Mouse (Mus musculus): ENCODE data around the gene Olfr412. TPM values are rescaled to one million over a fixed set of nuclear protein-coding genes. Genes with fewer than 3 reads are reported as not detected.

Gene Olfr412
- not detected for total RNA-seq (2021)
- long read RNA-seq, experiment 1, result 0 reads
- long read RNA-seq, experiment 2, result 0 reads

DNA sequence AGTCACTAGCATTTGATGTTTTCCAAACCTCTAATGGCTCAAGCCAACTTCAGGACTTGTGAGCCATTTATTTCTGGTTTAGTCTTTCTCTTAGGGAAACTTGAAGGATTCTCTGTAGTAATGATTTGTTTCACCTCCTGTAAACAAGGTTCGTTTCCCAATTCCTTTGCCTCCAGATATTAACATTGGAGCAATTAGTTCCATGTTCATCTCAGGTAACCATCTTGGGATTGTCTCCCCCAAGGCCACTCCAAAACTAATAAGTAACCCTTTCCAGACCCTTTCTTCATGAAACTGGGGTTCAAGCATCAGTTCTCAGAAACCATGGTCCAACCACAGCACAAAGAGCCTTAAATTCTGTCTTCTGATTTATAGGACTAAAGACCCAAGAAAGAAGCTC, at the start of gene Olfr412:
TSS of gene Olfr412 (plus strand) at position 301 of the 400 bp plus-strand sequence.
- no peak for DNase-seq (ENCODE audit: low spot score in 2 of 2)

DNA sequence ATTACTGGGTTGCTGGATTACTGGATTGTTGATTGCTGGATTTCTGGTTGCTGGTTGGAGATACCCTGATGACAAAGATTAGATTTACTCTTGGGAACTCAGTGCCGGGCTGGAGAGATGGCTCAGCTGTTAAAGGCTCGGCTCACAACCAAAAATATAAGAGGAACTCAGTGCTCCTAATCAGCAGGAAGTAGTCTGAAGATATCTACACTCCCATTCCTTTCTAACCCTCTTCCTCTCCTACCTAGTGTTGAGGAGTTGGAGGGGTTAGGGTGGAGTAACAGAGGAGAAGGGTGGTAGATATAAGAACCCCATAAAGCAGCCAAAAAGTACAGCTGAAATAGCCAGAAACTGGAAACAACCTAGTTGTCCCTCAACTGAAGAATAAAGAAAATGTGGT, 35.8 kb upstream of the Olfr412 start:
- no peak for DNase-seq (ENCODE audit: low spot score in 2 of 2)

DNA sequence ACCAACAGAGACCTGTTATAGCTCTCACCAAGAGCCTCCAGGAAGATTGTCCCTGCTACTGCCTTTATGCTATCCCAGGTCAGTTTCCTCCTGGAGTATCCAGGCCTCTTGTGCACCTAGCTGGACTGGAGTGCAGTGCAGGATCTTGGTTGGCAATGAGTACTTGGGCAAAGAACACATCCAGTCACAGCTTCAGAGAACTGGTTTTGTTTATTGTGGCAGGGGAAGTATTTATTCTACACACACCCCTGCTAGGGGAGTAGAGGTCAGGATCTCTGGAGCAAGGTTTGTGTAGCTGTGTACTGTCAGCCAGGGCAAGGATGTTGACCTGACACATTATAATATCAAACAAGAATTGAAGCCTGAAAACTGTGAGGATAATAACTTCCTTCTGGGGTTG, 33.1 kb upstream of the Olfr412 start:
- DNase-seq (ENCODE audit: low spot score in 2 of 2), result no peak

DNA sequence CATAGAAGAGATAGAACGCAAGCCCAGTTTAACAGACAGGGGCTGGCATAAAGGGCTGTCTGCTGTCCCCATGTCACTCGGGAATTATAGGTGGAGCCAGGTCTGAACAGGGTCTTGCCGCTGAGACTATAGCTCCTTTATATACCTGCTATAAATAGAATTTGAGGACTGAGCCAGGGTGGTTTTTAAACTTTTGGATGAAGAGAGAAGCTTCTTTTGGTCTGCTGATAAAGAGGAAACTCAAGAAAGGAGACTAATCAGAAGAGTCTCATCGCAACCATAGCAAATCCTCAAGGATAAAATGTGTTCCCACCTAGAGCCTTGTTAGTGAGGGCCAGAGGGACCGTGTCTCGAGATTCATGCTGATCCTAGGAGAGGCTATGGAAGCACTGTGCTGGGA, 23.9 kb upstream of the Olfr412 start, which contains the start of gene Olfr410:
TSS of gene Olfr410 (minus strand) at position 101 of the 400 bp plus-strand sequence.
- DNase-seq (ENCODE audit: low spot score in 2 of 2), result no peak

DNA sequence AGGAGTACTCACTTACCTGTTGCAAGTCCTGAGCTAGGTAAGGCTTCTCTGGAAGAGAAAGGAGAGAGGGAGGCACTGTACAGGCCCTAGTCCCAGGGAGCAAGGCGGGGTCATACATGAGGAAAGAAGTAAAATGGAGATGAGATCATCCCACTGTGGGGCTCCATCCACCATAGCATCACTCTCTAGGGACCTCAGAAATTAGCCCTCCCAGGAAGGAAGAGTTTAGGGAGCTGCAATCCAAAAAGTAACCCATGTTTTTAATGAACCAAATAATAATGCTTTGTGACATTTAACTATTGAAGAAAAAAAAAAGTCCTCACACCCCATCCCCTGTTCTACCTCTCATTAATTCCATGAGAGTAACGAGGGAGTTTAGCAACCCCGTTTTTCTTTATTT, 9.3 kb upstream of the Olfr412 start, which contains the start of gene Olfr411:
TSS of gene Olfr411 (minus strand) at position 101 of the 400 bp plus-strand sequence.
- no peak for DNase-seq (ENCODE audit: low spot score in 2 of 2)

DNA sequence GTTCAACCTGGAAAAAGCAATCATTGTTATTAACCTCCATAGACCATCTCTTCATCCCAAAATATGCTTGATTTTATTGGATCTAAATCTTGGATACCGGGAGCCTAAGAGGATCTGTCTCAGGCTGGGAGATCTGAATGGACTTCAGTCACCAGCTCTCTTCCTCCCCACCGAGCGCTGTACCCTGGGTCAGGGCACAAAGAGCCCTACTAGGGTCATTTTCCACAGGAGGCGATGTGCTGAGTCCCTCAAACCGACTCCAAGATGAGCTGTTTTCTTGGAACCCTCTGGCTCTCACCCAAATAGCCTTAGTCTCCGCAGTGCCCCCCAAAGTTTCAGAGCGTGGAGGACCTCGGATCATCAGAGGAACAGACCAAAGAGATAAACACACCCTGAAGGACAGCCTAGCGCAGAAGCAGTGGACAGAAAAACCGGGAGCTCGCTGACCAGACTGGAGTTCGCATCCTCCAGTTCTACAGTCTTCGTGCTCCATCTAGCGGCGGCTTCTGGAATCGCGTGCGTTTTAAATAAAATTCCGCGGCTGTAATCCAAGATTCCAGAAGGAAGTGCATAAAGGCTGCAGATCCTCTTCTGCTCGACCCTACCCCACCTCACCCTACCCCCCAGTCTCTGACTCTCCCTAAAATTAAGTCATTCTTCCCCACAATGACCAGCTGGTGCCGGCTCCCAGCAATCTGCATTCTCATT, 9.7 kb downstream of the Olfr412 start:
- DNase-seq (ENCODE audit: low spot score in 2 of 2), result peak; percentile 73 to 80

DNA sequence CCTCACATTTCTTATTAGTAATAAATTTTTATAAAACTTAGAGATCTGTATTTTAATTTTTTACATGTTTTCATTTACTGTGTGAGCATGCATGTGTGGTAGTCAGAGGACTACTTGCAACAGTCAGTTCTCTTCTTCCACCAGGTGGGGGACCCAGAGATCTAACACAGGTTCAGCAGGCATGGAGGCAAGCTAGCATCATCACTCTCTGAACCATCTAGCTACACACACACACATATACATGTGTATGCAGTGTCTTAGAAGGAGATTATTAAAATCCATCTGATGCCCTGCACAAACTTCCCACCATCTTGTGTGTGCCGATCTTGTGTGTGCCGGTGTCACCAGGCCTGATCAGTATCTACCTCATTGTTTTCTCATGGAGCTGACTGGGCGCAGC, 15.0 kb downstream of the Olfr412 start:
- DNase-seq (ENCODE audit: low spot score in 2 of 2), result peak; percentile 73 to 86

DNA sequence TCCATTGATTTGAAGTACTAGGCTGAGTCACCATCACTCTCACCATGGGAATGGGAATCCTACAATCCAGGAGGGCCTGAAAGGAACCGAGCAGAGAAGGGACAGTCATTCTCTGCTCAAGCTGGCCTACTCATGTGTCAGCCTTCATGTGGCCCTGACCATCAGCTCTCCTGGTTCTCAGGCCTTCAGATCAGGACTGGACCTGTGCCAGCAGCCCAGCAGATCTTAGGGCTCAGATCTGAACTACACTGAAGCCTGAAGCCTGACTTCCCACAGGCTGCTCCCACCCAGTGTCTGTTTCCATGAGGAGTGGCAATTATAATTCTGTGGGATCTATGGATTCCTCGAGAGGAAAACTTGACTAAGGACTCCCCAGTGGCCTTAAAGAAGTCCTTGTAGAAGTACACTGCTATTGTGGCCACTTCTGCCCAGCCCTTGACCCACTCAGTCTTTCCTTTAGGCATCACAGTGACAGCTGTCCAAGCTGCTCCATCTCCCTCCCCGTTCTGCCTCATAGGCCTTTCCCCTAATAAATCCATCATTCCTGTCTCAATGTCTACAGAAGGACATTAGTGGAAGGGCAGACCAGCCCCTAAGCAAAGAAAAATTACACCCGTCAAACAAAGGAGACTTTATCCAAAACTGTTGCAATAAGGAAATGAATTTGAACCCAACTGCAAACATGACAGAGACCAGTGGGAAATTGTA, 17.5 kb downstream of the Olfr412 start:
- no peak for DNase-seq (ENCODE audit: low spot score in 2 of 2)

DNA sequence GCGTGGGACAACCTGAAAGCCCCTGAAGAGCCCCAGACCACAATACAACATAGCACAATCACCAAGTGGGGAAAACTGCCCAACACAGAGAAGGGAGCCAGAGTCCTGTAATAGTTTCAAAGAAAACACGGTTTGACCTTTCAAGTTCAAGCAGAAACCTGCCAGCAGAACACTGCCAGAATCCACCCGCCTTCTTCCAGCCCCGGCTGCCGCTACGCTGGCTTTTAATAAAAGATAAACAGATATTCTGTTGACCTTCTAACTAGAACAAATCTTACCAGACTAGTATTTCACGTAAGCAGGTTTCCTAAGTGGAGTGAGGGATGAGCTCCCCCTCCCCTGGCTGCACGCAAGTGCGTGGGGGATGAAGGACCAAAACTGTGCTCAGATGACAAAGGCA, 23.8 kb downstream of the Olfr412 start:
- peak in 1 of 2 experiments; percentile 49 for DNase-seq (ENCODE audit: low spot score in 2 of 2)

DNA sequence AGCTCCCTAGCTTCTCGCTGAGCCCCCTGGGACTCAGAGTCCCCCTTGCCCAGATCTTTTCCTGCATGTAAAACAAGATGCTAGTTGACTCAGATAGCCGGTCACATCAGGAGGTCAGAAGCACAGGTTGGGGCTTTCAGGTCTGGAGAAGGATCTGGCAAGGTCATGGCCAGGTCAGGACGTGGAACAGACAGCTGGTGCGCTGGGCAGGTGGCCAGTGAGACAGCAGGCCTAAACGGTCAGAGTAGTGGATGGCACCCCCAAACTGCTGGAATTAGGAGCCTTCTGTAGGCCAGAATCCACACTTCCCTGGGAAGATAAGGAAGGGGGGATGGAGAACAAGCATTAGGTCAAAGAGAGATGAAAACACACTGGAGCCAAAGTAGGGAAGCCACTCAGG, 25.3 kb downstream of the Olfr412 start:
- DNase-seq (ENCODE audit: low spot score in 2 of 2), result no peak

DNA sequence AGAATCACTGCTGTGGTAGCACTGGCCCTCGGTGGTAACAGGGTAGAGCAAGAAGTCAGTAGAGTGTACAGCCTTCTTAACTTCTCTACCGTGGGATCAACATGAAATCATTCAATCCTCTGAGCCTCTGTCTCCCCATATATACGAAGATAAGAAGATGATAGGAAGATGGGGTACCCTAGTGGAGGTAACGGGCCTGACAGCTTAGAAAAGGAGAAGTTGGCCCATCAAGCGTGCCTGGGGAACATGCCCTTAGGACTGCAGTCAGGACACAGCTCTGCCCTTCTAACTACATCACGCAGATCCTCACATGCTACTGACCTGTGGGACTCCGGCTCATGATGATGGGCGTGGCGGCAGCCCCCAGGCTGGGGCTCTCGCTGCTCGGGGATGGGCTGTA, 30.0 kb downstream of the Olfr412 start:
- no peak for DNase-seq (ENCODE audit: low spot score in 2 of 2)

DNA sequence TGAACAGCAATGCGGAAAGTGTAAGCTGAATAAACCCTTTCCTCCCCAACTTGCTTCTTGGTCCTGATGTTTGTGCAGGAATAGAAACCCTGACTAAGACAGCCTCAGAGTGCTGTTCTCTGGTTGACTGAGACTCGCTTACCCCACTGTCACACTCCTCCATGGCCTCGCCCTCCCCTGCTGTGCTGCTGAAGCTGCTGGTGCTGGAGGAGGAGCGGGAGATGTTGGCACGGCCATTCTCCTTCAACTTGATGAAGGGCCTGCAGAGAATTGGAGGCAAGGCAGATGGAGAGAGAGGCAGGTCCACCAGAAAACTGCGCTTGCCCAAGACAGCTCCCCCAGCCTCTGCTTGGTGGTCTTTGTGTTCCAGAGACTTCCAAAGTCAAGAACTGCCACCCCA, 31.0 kb downstream of the Olfr412 start:
- DNase-seq (ENCODE audit: low spot score in 2 of 2), result no peak

DNA sequence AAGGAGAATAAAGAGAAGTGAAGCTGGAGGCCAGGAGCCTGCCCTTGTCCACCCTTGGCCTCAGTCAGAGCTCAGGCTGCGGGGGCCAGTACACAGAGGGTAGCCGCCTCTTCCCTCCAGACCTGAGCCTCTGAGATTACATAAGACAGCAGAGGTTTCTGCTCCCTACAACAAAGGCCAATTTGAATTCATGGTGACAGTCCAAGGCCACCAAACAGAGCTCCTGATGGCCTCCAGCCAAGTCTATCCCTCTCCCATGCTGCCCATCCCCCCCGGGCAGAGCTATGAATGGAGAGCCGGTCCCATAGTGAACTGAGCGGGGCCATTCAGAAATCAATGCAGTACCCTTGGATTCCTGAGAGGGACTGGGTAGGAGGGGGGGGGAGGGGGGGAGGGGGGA, 31.6 kb downstream of the Olfr412 start:
- no peak for DNase-seq (ENCODE audit: low spot score in 2 of 2)

DNA sequence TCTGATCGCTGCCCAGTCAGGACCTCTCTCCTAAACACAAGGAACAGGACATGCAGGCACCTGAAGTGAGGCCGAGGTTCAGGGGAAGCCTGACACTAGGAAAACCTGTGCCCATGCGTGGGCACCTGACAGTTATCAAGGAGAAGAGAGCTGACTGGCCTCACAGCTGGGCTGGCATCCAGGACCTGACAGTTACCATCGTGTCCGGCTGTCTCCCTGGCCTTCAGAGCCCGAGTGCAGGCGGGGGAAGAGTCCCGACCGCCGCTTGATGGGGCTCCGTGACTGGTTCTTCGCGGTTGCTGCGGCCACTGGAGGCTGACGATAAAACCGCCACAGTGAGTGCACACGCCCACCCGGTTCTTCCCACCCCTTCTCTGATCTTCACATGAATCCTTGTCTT, 33.7 kb downstream of the Olfr412 start:
- no peak for DNase-seq (ENCODE audit: low spot score in 2 of 2)

DNA sequence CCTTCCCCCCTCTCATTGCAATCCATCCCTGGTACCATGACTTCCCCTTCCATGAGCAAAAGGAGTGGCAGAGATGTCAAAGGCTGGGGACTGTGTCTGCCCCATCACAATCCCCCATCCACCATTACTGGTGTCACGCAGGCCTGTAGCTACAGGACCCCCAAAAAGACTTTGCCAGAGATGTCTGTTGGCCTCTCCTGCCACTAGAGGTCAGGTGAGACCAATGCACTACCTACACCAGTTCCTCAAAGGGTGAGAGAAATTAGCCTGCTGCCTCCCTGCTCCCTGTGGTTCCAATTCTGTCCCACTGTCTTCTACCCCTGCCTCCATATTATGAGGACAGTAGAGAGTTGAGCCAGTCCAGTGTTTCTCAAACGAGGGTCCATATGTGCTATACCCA, 40.3 kb downstream of the Olfr412 start:
- DNase-seq (ENCODE audit: low spot score in 2 of 2), result no peak

DNA sequence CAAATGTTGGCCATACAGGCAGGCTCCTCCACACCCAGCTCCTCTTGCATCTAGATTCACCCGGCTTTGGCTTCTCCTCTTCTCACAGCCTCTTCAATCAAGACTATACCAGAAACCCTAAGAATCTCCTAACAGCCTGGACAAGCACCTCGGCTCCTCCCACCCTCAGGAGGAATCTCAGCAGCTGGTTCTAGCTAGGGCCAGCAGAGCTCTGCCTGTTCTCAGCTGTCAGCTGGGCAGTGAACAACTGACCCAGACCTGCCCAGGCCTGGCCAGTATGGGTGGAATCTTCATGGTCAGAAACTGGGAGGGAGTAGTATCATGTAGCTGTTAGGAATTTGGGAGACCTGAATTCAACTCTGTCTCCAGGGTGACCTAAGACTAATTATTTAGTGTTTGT, 42.3 kb downstream of the Olfr412 start:
- no peak for DNase-seq (ENCODE audit: low spot score in 2 of 2)

DNA sequence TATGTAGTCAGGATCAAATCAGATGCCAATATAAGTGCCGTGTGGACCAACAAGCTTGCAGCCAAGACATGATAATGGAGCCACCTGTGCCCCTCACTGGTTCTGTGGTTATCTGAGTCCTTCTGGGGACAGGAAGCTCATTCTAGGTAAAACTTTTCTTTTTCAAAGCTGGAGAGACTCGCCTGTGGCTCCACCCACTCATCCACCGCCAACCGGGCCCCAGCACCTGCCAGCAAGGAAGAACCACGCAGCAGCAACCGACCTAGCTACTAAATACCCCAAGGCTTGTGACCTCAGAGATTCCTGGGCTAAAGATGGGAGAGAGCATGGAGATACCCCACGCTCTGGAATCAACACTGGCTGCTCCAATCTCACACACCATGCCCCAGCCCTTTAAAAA, 43.3 kb downstream of the Olfr412 start:
- DNase-seq (ENCODE audit: low spot score in 2 of 2), result no peak

DNA sequence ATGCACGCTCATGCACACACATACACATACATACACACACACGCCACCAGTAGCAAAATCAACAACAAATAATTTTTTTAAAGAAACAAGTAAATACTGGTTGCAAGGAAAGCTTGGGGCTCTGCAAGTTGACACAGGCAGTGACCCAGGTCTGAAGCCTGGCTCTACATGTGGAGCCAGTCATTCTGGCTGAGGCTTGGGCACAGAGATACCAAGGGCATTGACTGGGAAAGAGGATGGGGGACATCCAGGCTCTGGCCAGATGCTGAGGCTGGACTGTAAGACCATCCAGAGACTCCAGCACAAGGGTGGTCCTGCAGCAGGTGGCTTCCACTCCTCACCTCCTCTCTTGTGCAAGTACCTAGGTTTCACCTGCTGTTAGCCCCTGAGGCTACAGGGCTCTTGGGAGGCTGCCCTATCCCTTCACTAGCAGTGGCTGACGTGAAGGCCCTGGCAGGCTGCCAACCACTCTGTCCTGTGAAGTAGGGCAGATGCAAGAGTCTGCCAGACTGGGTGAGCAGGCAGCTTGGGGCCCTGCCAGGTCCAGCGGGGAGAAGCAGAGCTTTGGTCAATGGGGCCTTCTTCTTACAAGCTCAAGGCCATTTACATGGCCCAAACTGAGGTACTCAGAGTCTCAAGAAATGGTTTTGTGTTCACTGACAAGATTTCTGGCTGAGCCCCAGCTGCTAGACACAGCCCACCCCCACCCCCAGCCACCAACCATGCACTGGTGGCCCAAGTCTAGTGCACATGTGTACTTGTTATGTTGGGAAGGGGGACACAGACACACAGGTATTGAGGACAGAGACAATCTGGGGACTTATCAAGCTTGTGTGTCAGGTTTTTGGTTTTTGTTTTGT, 46.9 kb downstream of the Olfr412 start:
- peak; percentile 88 to 94 for DNase-seq (ENCODE audit: low spot score in 2 of 2)

DNA sequence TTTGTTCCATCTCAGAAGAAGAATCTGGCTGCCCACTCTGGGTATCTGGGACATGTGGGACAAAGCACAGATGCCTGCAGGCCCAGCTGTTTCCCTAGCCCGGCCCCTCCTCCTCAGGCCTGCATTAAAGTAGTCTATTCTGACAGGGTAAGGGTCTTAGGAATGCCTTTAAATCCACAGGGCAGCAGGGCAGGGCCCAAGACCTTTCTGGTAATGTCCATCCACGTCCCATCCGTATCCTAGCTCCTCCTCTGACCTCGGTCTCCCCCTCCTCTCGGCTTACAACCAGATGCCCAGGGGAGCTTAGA, 47.5 kb downstream of the Olfr412 start:
- DNase-seq (ENCODE audit: low spot score in 2 of 2), result no peak

DNA sequence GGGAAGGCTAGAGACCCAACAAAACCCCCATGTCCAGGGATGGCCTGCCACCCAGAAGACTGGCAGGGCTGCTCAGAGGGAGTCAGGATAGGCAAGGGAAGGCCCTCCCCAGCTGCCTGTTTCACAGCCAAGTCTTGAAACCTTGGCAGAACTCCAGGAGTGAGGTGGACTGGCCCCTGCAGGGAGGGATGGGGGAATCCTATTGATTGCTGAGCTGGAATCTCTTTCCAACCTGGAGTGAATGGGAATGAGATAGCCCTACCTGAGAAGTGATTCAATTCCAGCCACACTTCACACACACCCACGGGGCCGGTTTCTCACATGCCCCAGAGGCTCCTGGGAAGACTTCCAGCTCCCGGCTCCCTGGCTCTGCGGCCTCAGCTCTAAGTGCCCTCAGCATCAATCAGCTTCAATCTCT, 47.9 kb downstream of the Olfr412 start:
- DNase-seq (ENCODE audit: low spot score in 2 of 2), result peak; percentile 35 to 67

DNA sequence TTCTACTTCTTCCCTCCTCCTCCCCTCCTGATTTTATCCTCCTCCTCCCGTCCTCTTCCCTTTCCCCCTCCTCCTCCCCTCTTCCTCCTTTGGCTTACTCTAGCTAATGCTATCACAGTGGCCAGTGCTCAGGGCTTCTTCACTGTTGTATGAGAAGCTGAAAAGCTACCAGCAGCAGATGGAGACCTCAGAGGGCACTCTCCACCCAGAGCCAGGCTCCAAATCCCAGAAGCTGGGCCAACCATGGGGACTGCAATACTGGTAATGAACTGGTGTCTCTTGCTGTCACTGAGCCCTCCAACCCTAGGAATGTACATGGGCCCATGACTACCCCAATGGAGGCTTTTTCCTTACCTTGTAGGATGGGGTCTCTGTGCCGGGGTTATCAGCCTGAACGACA, 50.1 kb downstream of the Olfr412 start:
- no peak for DNase-seq (ENCODE audit: low spot score in 2 of 2)

DNA sequence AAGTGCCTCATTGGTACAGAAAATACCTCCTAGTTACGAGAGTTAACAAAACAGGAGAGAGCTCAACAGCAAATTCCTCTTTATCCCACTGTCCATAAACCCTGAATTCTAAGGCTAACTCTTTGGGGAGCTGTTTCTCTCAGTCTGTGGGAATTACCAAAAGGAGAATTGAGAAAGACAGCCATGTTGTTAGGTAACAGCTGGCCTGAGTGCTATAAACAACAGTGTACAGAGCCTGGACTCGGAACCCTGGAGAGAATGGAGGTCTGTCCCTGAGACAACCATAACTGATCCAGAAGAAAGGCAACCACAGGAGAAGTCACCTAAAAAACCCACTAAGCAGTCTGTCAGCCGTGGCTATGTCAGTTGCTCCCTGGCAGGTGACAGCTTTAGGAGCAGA, 50.6 kb downstream of the Olfr412 start:
- no peak for DNase-seq (ENCODE audit: low spot score in 2 of 2)

All from layer of hippocampus, postnatal 14 days (tissue).